In the genomic region with DNA sequence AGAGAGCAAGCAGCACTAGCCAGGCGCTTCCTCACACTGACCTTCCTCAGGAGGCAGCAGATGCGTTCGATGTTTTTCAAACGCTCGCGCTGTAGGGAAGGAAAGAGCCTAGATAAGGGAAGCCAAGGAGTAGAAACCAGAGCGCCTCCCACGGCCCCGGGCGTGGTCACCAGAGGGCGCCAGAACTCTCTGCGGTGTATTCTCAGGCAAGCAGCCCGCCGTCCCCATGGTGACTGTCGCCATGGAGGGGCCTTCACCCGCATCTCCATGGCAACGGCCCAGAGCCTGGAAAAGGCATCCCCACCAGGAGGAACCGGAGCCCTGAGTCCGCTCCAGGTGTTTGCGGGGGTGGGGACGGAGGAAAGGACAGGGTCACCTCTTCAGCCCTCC, we compare ENCODE assay signal across 8 mouse cellular contexts. TPM values are rescaled to one million over a fixed set of nuclear protein-coding genes. Genes with fewer than 3 reads are reported as not detected.
A peak's percentile ranks its signal among the peaks of the same experiment; 100 is the strongest.
DNase-seq lines count a peak whose midpoint lies in the region; ATAC-seq and TF ChIP-seq lines count a peak whose summit lies in the region.

No protein-coding gene starts in this region.

- H3K9me3 ChIP-seq in heart, embryonic 14.5 days (ENCODE audit: control insufficient read depth, low read length), result no peaks in the 10 kb centered on the region
- H3K9me3 ChIP-seq in liver, embryonic 13.5 days (replicated peaks), result no peaks in the 10 kb centered on the region
- H3K9me3 ChIP-seq in stomach, embryonic 16.5 days (replicated peaks; ENCODE audit: control insufficient read depth, low read length), result no peaks in the 10 kb centered on the region

- peak; percentile 98 for DNase-seq in brain, embryonic 14.5 days (ENCODE audit: low read depth)
- peak; percentile 60 for DNase-seq in fibroblast of lung, adult 2 months (ENCODE audit: low read depth)
- peak; percentile 94 for DNase-seq in kidney, postnatal 14 days
- peak; percentile 81 for DNase-seq in liver, embryonic 13.5 days
- peak; percentile 99 for DNase-seq in neural tube, embryonic 10.5 days (ENCODE audit: extremely low spot score, low spot score)

- no peak overlapping the region for H3ac ChIP-seq in C2C12 (ENCODE audit: control insufficient read depth, insufficient read length, low read depth)

- WGBS in heart, embryonic 14.5 days, result under 1% methylated on average over 20 of the region's 21 CpGs
- WGBS in liver, embryonic 13.5 days (ENCODE audit: insufficient replicate concordance), result 0% methylated on average over 21 of the region's 21 CpGs
- 2% methylated on average over 21 of the region's 21 CpGs for WGBS in stomach, embryonic 16.5 days

- peak; percentile 75 for TF ChIP-seq CTCF in C2C12 (IDR thresholded peaks at IDR 0.05; ENCODE audit: control insufficient read depth, insufficient read depth, insufficient read length)
- peak; percentile 92 for TF ChIP-seq CTCF in brain, embryonic 14.5 days (IDR thresholded peaks at IDR 0.05; ENCODE audit: borderline replicate concordance, extremely low read depth, insufficient read depth, insufficient read length)

- no peaks in the 10 kb centered on the region for H3K79me3 ChIP-seq in C2C12 (ENCODE audit: low read depth)

- H3K9ac ChIP-seq in heart, embryonic 14.5 days (ENCODE audit: low read length), result no peak overlapping the region
- H3K9ac ChIP-seq in liver, embryonic 13.5 days, result no peak overlapping the region; the same call in 1 of the 2 replicates
- no peak overlapping the region; the same call in 1 of the 2 replicates for H3K9ac ChIP-seq in stomach, embryonic 16.5 days (ENCODE audit: low read length)

- H3K4me1 ChIP-seq in heart, embryonic 14.5 days (ENCODE audit: control insufficient read depth in 2 of 2, insufficient read depth in 2 of 2, low read length in 2 of 2), result peaks cover 9 to 39% of the 10 kb centered on the region in 2 experiments
- H3K4me1 ChIP-seq in liver, embryonic 13.5 days (replicated peaks), result peaks cover 59% of the 10 kb centered on the region
- H3K4me1 ChIP-seq in stomach, embryonic 16.5 days (ENCODE audit: control insufficient read depth, insufficient read depth, low read length), result peaks cover 31% of the 10 kb centered on the region

- peaks cover 6% of the 10 kb centered on the region for H3K79me2 ChIP-seq in C2C12 (ENCODE audit: control insufficient read depth, insufficient read depth)

- ATAC-seq in heart, embryonic 14.5 days (ENCODE audit: insufficient number of reproducible peaks, insufficient read depth, low FRiP score, low read depth), result peak; percentile 44; the same call in 1 of the 2 replicates
- peak; percentile 52 for ATAC-seq in liver, embryonic 13.5 days (ENCODE audit: low read depth)
- ATAC-seq in stomach, embryonic 16.5 days (ENCODE audit: insufficient read depth, low FRiP score), result peak; percentile 58; the same call in 1 of the 2 replicates

- no peaks in the 10 kb centered on the region for H3K27me3 ChIP-seq in C2C12 (ENCODE audit: control insufficient read depth, insufficient read depth, insufficient read length)
- H3K27me3 ChIP-seq in heart, embryonic 14.5 days (ENCODE audit: control insufficient read depth, insufficient read depth, low read length), result 0 out of 2 replicates have a peak, but pooled peaks cover 3% of the 10 kb centered on the region
- H3K27me3 ChIP-seq in liver, embryonic 13.5 days, result peaks cover 33% of the 10 kb centered on the region
- no peaks in the 10 kb centered on the region for H3K27me3 ChIP-seq in stomach, embryonic 16.5 days (ENCODE audit: control insufficient read depth, insufficient read depth, low read length)

- TF ChIP-seq POLR2A in brain, embryonic 14.5 days (IDR thresholded peaks at IDR 0.05; ENCODE audit: borderline replicate concordance, extremely low read depth, insufficient read depth, insufficient read length, poor library complexity, severe bottlenecking), result no peak; the same call in 1 of the 2 replicates

- H3K36me3 ChIP-seq in C2C12 (ENCODE audit: control insufficient read depth, insufficient read depth), result peaks cover 3% of the 10 kb centered on the region
- H3K36me3 ChIP-seq in heart, embryonic 14.5 days (ENCODE audit: control insufficient read depth, insufficient read depth, low read length), result peaks cover 41% of the 10 kb centered on the region
- H3K36me3 ChIP-seq in liver, embryonic 13.5 days, result peaks cover 32% of the 10 kb centered on the region
- H3K36me3 ChIP-seq in stomach, embryonic 16.5 days (ENCODE audit: control insufficient read depth, insufficient read depth, low read length), result no peaks in the 10 kb centered on the region

- H3K4me3 ChIP-seq in C2C12 (ENCODE audit: insufficient read depth, poor library complexity, severe bottlenecking), result no peak overlapping the region
- no peak overlapping the region for H3K4me3 ChIP-seq in heart, embryonic 14.5 days (ENCODE audit: control insufficient read depth in 1 of 2, insufficient read depth in 1 of 2, low read depth in 1 of 2, low read length in 2 of 2)
- no peak overlapping the region for H3K4me3 ChIP-seq in liver, embryonic 13.5 days (replicated peaks)
- no peak overlapping the region; the same call in 1 of the 2 replicates for H3K4me3 ChIP-seq in stomach, embryonic 16.5 days (replicated peaks; ENCODE audit: low read length)

- no peak overlapping the region for H3K27ac ChIP-seq in heart, embryonic 14.5 days (replicated peaks in 1 of 2; ENCODE audit: control insufficient read depth in 1 of 2, insufficient read depth in 1 of 2, low read depth in 2 of 2, low read length in 2 of 2)
- H3K27ac ChIP-seq in liver, embryonic 13.5 days, result no peak overlapping the region
- no peak overlapping the region for H3K27ac ChIP-seq in stomach, embryonic 16.5 days (ENCODE audit: low read length)

- H3K4me2 ChIP-seq in heart, embryonic 14.5 days (ENCODE audit: low read length), result no peak overlapping the region
- no peak overlapping the region for H3K4me2 ChIP-seq in liver, embryonic 13.5 days
- no peak overlapping the region for H3K4me2 ChIP-seq in stomach, embryonic 16.5 days (ENCODE audit: low read depth, low read length)

TF ChIP-seq in C2C12, 6 proteins besides CTCF, POLR2A, EP300 and RAD21:
- TF ChIP-seq USF1 (IDR thresholded peaks at IDR 0.05; ENCODE audit: low read depth), result no peak
- TF ChIP-seq MYOG (IDR thresholded peaks at IDR 0.05; ENCODE audit: control insufficient read depth, extremely low read depth, insufficient read length), result no peak
- no peak for TF ChIP-seq MYOD1 (IDR thresholded peaks at IDR 0.05; ENCODE audit: control insufficient read depth, insufficient read length, low read depth)
- TF ChIP-seq MAX (IDR thresholded peaks at IDR 0.05), result no peak
- no peak for TF ChIP-seq FOSL1 (IDR thresholded peaks at IDR 0.05; ENCODE audit: insufficient read depth, low read length, poor library complexity, severe bottlenecking)
- TF ChIP-seq CEBPB (IDR thresholded peaks at IDR 0.05; ENCODE audit: low read depth), result no peak

RNA-seq across cellular contexts. Expression of gene Cnih2, which starts 4.1 kb away (rescaled TPM):
- 1.9 TPM for polyA plus RNA-seq in C2C12 (2012; fragmentation: generic; extraction: Trizol)
- polyA plus RNA-seq in brain, embryonic 14.5 days (2012; rRNA removed), result 467 and 494 TPM in 2 replicates
- 4.4 and 5.4 TPM in 2 replicates for polyA plus RNA-seq in heart, embryonic 14.5 days (2014; fragmentation: Nextera tagmentation; extraction: Ambion mirVana)
- polyA plus RNA-seq in liver, embryonic 13.5 days (2015; fragmentation: Nextera tagmentation; extraction: Ambion mirVana), result 1.3 and 1.4 TPM in 2 replicates
- 5.8 and 7.4 TPM in 2 replicates for polyA plus RNA-seq in stomach, embryonic 16.5 days (2015; fragmentation: Nextera tagmentation; extraction: Ambion mirVana)

RNA-seq across cellular contexts. Expression of gene Yif1a, which starts 5.9 kb away (rescaled TPM):
- 57.6 TPM for polyA plus RNA-seq in C2C12 (2012; fragmentation: generic; extraction: Trizol)
- 62.8 and 63.2 TPM in 2 replicates for polyA plus RNA-seq in brain, embryonic 14.5 days (2012; rRNA removed)
- 112 and 122 TPM in 2 replicates for polyA plus RNA-seq in heart, embryonic 14.5 days (2014; fragmentation: Nextera tagmentation; extraction: Ambion mirVana)
- polyA plus RNA-seq in liver, embryonic 13.5 days (2015; fragmentation: Nextera tagmentation; extraction: Ambion mirVana), result 45.5 and 46.6 TPM in 2 replicates
- 110 and 123 TPM in 2 replicates for polyA plus RNA-seq in stomach, embryonic 16.5 days (2015; fragmentation: Nextera tagmentation; extraction: Ambion mirVana)

RNA-seq across cellular contexts. Expression of gene Tmem151a, which starts 8.9 kb away (rescaled TPM):
- 4.6 TPM for polyA plus RNA-seq in C2C12 (2012; fragmentation: generic; extraction: Trizol)
- polyA plus RNA-seq in brain, embryonic 14.5 days (2012; rRNA removed), result 6.8 and 10.7 TPM in 2 replicates
- 3.7 and 3.9 TPM in 2 replicates for polyA plus RNA-seq in heart, embryonic 14.5 days (2014; fragmentation: Nextera tagmentation; extraction: Ambion mirVana)
- 0.49 and 0.89 TPM in 2 replicates for polyA plus RNA-seq in liver, embryonic 13.5 days (2015; fragmentation: Nextera tagmentation; extraction: Ambion mirVana)
- polyA plus RNA-seq in stomach, embryonic 16.5 days (2015; fragmentation: Nextera tagmentation; extraction: Ambion mirVana), result 4.9 and 6.8 TPM in 2 replicates

RNA-seq across cellular contexts. Expression of gene Rab1b, which starts 12.6 kb away (rescaled TPM):
- 212 TPM for polyA plus RNA-seq in C2C12 (2012; fragmentation: generic; extraction: Trizol)
- 195 and 205 TPM in 2 replicates for polyA plus RNA-seq in brain, embryonic 14.5 days (2012; rRNA removed)
- 223 and 231 TPM in 2 replicates for polyA plus RNA-seq in heart, embryonic 14.5 days (2014; fragmentation: Nextera tagmentation; extraction: Ambion mirVana)
- polyA plus RNA-seq in liver, embryonic 13.5 days (2015; fragmentation: Nextera tagmentation; extraction: Ambion mirVana), result 96.4 and 102 TPM in 2 replicates
- polyA plus RNA-seq in stomach, embryonic 16.5 days (2015; fragmentation: Nextera tagmentation; extraction: Ambion mirVana), result 240 and 242 TPM in 2 replicates

RNA-seq across cellular contexts. Expression of gene Klc2, which starts 24.1 kb away (rescaled TPM):
- polyA plus RNA-seq in C2C12 (2012; fragmentation: generic; extraction: Trizol), result 30.5 TPM
- 117 and 134 TPM in 2 replicates for polyA plus RNA-seq in brain, embryonic 14.5 days (2012; rRNA removed)
- 16.5 and 20.7 TPM in 2 replicates for polyA plus RNA-seq in heart, embryonic 14.5 days (2014; fragmentation: Nextera tagmentation; extraction: Ambion mirVana)
- polyA plus RNA-seq in liver, embryonic 13.5 days (2015; fragmentation: Nextera tagmentation; extraction: Ambion mirVana), result 2.3 and 2.9 TPM in 2 replicates
- 13.6 TPM in 2 replicates for polyA plus RNA-seq in stomach, embryonic 16.5 days (2015; fragmentation: Nextera tagmentation; extraction: Ambion mirVana)

Comparison
In these comparisons a context has a peak if more than half of its experiments do, and no peak if none do; other contexts are left out.
1. RNA of gene Cnih2, which starts 4.1 kb away (polyA plus RNA-seq): 467 to 494 TPM in brain, embryonic 14.5 days; 5.8 to 7.4 TPM in stomach, embryonic 16.5 days, 4.4 to 5.4 TPM in heart, embryonic 14.5 days, 1.9 TPM in C2C12 (single experiment) and 1.3 to 1.4 TPM in liver, embryonic 13.5 days; every median in the first group is over 10 times any median in the second.
2. Peak in every context shown above with its lines, with median percentiles within 50 percentile points of each other: DNase-seq and ATAC-seq.